Mouse (Mus musculus) cerebellum, postnatal 10 days (tissue): ENCODE measurements at regions not wholly inside any gene's neighbourhood (a gene's known extent, or its start where the extent isn't known, plus 50 kb on each side); places are given as distances from the start of the nearest gene placed in this dataset.

Experiments used
- DNase-seq, 2 experiments: peaks; one replicate each; pipeline ENCODE4 v3.0.0; 2021; ENCODE audit warnings: mixed read lengths in 2 of 2

- DNase-seq: peak; percentile 13 to 31
Measured at GRCm38 (mm10) chr1:23034271-23034670, 67.8 kb downstream of the 4933415F23Rik start.

- DNase-seq: no peak
Measured at GRCm38 (mm10) chr1:23023536-23023935, 78.5 kb downstream of the 4933415F23Rik start.

GRCm38 (mm10) chr1:23007784-23008490 lies 94.1 kb downstream of the 4933415F23Rik start:
- DNase-seq: peak; percentile 64 to 73

GRCm38 (mm10) chr1:23004882-23005281 lies 97.2 kb downstream of the 4933415F23Rik start:
- peak in 1 of 2 experiments; percentile 20 for DNase-seq

GRCm38 (mm10) chr1:22996665-22997064 lies 105.4 kb downstream of the 4933415F23Rik start:
- no peak for DNase-seq

- peak; percentile 32 to 33 for DNase-seq
Measured at GRCm38 (mm10) chr1:22989521-22990221, 112.4 kb downstream of the 4933415F23Rik start.

GRCm38 (mm10) chr1:22987521-22987920 lies 114.5 kb downstream of the 4933415F23Rik start:
- DNase-seq: peak in 1 of 2 experiments; percentile 17

- peak in 1 of 2 experiments; percentile 36 for DNase-seq
Measured at GRCm38 (mm10) chr1:22984276-22984675, 117.8 kb downstream of the 4933415F23Rik start.

- no peak for DNase-seq
Measured at GRCm38 (mm10) chr1:22974917-22975316, 127.1 kb downstream of the 4933415F23Rik start.

- DNase-seq: no peak
Measured at GRCm38 (mm10) chr1:22943995-22944394, 138.2 kb upstream of the Rims1 start.

- no peak for DNase-seq
Measured at GRCm38 (mm10) chr1:22939816-22940215, 134.0 kb upstream of the Rims1 start.

GRCm38 (mm10) chr1:22931147-22931896 lies 125.5 kb upstream of the Rims1 start:
- peak; percentile 68 to 77 for DNase-seq

- no peak for DNase-seq
Measured at GRCm38 (mm10) chr1:22902992-22903391, 97.2 kb upstream of the Rims1 start.

GRCm38 (mm10) chr1:22901018-22901625 lies 95.3 kb upstream of the Rims1 start:
- DNase-seq: no peak

GRCm38 (mm10) chr1:22895099-22895498 lies 89.3 kb upstream of the Rims1 start:
- DNase-seq: no peak

GRCm38 (mm10) chr1:22862985-22863384 lies 57.2 kb upstream of the Rims1 start:
- DNase-seq: peak; percentile 8 to 23
